Mouse (Mus musculus): Measurements from ENCODE around the gene Thoc3.
A peak's percentile ranks its signal among the peaks of the same experiment; 100 is the strongest.
"Not testable (repeated sequence)": the region's sequence is repeated elsewhere in the genome, so short reads cannot be mapped to it uniquely, and the experiment has no call there.

Thoc3 gene

GRCm38 (mm10) chr13:54468098-54469011 is at the start of gene Thoc3:
TSS of gene Thoc3 (minus strand) at chr13:54468849.
- DNase-seq (ENCODE audit: low read depth, low spot score): peak; percentile 88
- Histone ChIP-seq H3K27me3 (ENCODE audit: control insufficient read depth, insufficient read depth, low read length, poor library complexity, severe bottlenecking) (no peaks in the 10 kb centered on the region; the same call in 1 of the 2 replicates), H3K36me3 (ENCODE audit: control insufficient read depth, insufficient read depth, low read length, poor library complexity, severe bottlenecking) (peaks cover 16% of the 10 kb centered on the region)

- Histone ChIP-seq H3K27me3 (ENCODE audit: control insufficient read depth, insufficient read depth, low read length, poor library complexity, severe bottlenecking) (no peaks in the 10 kb centered on the region), H3K36me3 (ENCODE audit: control insufficient read depth, insufficient read depth, low read length, poor library complexity, severe bottlenecking) (no peaks in the 10 kb centered on the region)
- no peak for DNase-seq (ENCODE audit: low read depth, low spot score)
Measured at GRCm38 (mm10) chr13:54505920-54506319, 37.3 kb upstream of the Thoc3 start.

- Histone ChIP-seq H3K27me3 (ENCODE audit: control insufficient read depth, insufficient read depth, low read length, poor library complexity, severe bottlenecking) (no peaks in the 10 kb centered on the region), H3K36me3 (ENCODE audit: control insufficient read depth, insufficient read depth, low read length, poor library complexity, severe bottlenecking) (no peaks in the 10 kb centered on the region)
- DNase-seq (ENCODE audit: low read depth, low spot score): no peak
Measured at GRCm38 (mm10) chr13:54504611-54505260, 36.1 kb upstream of the Thoc3 start.

GRCm38 (mm10) chr13:54503604-54504521 is 35.2 kb upstream of the Thoc3 start, which contains the start of gene Simc1:
TSS of gene Simc1 (plus strand) at chr13:54503779.
- DNase-seq (ENCODE audit: low read depth, low spot score): peak; percentile 81
- Histone ChIP-seq H3K27me3 (ENCODE audit: control insufficient read depth, insufficient read depth, low read length, poor library complexity, severe bottlenecking) (no peaks in the 10 kb centered on the region), H3K36me3 (ENCODE audit: control insufficient read depth, insufficient read depth, low read length, poor library complexity, severe bottlenecking) (no peaks in the 10 kb centered on the region)

GRCm38 (mm10) chr13:54503278-54503603 is 34.6 kb upstream of the Thoc3 start:
- Histone ChIP-seq H3K27me3 (ENCODE audit: control insufficient read depth, insufficient read depth, low read length, poor library complexity, severe bottlenecking) (no peaks in the 10 kb centered on the region), H3K36me3 (ENCODE audit: control insufficient read depth, insufficient read depth, low read length, poor library complexity, severe bottlenecking) (no peaks in the 10 kb centered on the region)
- DNase-seq (ENCODE audit: low read depth, low spot score): no peak

GRCm38 (mm10) chr13:54501957-54502690 is 33.5 kb upstream of the Thoc3 start:
- no peak for DNase-seq (ENCODE audit: low read depth, low spot score)
- Histone ChIP-seq H3K36me3 (ENCODE audit: control insufficient read depth, insufficient read depth, low read length, poor library complexity, severe bottlenecking) (no peaks in the 10 kb centered on the region), H3K27me3 (ENCODE audit: control insufficient read depth, insufficient read depth, low read length, poor library complexity, severe bottlenecking) (no peaks in the 10 kb centered on the region)

GRCm38 (mm10) chr13:54501352-54501751 is 32.7 kb upstream of the Thoc3 start:
- peak; percentile 59 for DNase-seq (ENCODE audit: low read depth, low spot score)

GRCm38 (mm10) chr13:54499551-54499950 is 30.9 kb upstream of the Thoc3 start:
- H3K36me3 ChIP-seq (ENCODE audit: control insufficient read depth, insufficient read depth, low read length, poor library complexity, severe bottlenecking); H3K27me3 ChIP-seq (ENCODE audit: control insufficient read depth, insufficient read depth, low read length, poor library complexity, severe bottlenecking); DNase-seq (ENCODE audit: low read depth, low spot score): not testable (repeated sequence)

More at GRCm38 (mm10) chr13:54501352-54501751, 32.7 kb upstream of the Thoc3 start:
- Histone ChIP-seq H3K36me3 (ENCODE audit: control insufficient read depth, insufficient read depth, low read length, poor library complexity, severe bottlenecking) (no peaks in the 10 kb centered on the region), H3K27me3 (ENCODE audit: control insufficient read depth, insufficient read depth, low read length, poor library complexity, severe bottlenecking) (no peaks in the 10 kb centered on the region)

GRCm38 (mm10) chr13:54491381-54491780 is 22.7 kb upstream of the Thoc3 start:
- H3K36me3 ChIP-seq (ENCODE audit: control insufficient read depth, insufficient read depth, low read length, poor library complexity, severe bottlenecking): no peaks in the 10 kb centered on the region
- DNase-seq (ENCODE audit: low read depth, low spot score): no peak
- no peaks in the 10 kb centered on the region for H3K27me3 ChIP-seq (ENCODE audit: control insufficient read depth, insufficient read depth, low read length, poor library complexity, severe bottlenecking)

- peak; percentile 23 for DNase-seq (ENCODE audit: low read depth, low spot score)
- H3K27me3 ChIP-seq (ENCODE audit: control insufficient read depth, insufficient read depth, low read length, poor library complexity, severe bottlenecking): no peaks in the 10 kb centered on the region
- H3K36me3 ChIP-seq (ENCODE audit: control insufficient read depth, insufficient read depth, low read length, poor library complexity, severe bottlenecking): no peaks in the 10 kb centered on the region
Measured at GRCm38 (mm10) chr13:54490411-54490810, 21.8 kb upstream of the Thoc3 start.

- DNase-seq (ENCODE audit: low read depth, low spot score): no peak
- Histone ChIP-seq H3K27me3 (ENCODE audit: control insufficient read depth, insufficient read depth, low read length, poor library complexity, severe bottlenecking) (no peaks in the 10 kb centered on the region), H3K36me3 (ENCODE audit: control insufficient read depth, insufficient read depth, low read length, poor library complexity, severe bottlenecking) (no peaks in the 10 kb centered on the region)
Measured at GRCm38 (mm10) chr13:54481498-54481897, 12.8 kb upstream of the Thoc3 start.

GRCm38 (mm10) chr13:54479286-54479685 is 10.6 kb upstream of the Thoc3 start:
- no peak for DNase-seq (ENCODE audit: low read depth, low spot score)
- no peaks in the 10 kb centered on the region for H3K27me3 ChIP-seq (ENCODE audit: control insufficient read depth, insufficient read depth, low read length, poor library complexity, severe bottlenecking)
- H3K36me3 ChIP-seq (ENCODE audit: control insufficient read depth, insufficient read depth, low read length, poor library complexity, severe bottlenecking): no peaks in the 10 kb centered on the region

- H3K27me3 ChIP-seq (ENCODE audit: control insufficient read depth, insufficient read depth, low read length, poor library complexity, severe bottlenecking): no peaks in the 10 kb centered on the region
- DNase-seq (ENCODE audit: low read depth, low spot score): peak; percentile 86
- H3K36me3 ChIP-seq (ENCODE audit: control insufficient read depth, insufficient read depth, low read length, poor library complexity, severe bottlenecking): no peaks in the 10 kb centered on the region
Measured at GRCm38 (mm10) chr13:54475702-54476101, 7.1 kb upstream of the Thoc3 start.

- Histone ChIP-seq H3K27me3 (ENCODE audit: control insufficient read depth, insufficient read depth, low read length, poor library complexity, severe bottlenecking) (no peaks in the 10 kb centered on the region; the same call in 1 of the 2 replicates), H3K36me3 (ENCODE audit: control insufficient read depth, insufficient read depth, low read length, poor library complexity, severe bottlenecking) (no peaks in the 10 kb centered on the region)
- DNase-seq (ENCODE audit: low read depth, low spot score): no peak
Measured at GRCm38 (mm10) chr13:54474996-54475395, 6.3 kb upstream of the Thoc3 start.
